Mouse (Mus musculus): ENCODE results near the gene Pla2g3.

Gene Pla2g3

GRCm38 (mm10) chr11:3487952-3488570, at the start of gene Pla2g3:
Gene Pla2g3, plus strand, starts transcription at chr11:3488284.
- no peak for DNase-seq

DNA sequence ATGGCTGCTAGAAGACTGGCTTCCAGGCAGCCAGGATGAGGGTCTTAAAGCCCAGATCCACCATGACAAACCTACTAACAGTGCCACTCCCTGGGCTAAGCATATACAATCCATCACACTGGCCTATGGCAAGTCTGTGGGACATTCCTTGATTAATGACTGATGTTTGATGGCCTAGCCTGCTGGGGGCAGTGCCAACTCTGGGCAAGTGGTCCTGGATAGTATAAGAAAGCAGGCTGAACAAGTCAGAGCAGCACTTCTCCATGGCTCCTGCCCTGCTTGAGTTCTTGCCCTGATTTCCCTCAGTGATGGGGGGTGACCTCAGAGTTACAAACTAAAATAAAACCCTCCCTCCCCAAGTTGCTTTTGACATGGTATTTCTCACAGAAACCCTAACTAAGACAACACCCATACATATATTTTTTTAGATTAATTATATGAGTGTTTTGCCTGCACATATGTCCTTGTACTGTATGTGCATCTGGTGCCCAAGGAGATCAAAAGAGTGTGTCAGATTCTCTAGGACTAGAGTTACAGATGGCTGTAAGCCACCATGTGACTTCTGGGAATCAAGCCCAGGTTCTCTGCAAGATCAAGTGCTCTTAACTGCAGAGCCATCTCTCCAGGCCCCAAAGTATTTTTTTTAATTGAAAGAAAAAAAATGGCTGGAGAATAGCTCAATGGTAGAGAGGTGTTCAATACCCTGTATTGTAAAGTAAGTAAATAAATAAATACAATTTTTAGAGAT, 46.2 kb upstream of the Pla2g3 start:
- peak; percentile 48 for DNase-seq

- DNase-seq = no peak
These were observed 45.4 kb upstream of the Pla2g3 start for GRCm38 (mm10) chr11:3442677-3443076.

- no peak for DNase-seq
These were observed 45.0 kb upstream of the Pla2g3 start for GRCm38 (mm10) chr11:3443091-3443490.

DNA sequence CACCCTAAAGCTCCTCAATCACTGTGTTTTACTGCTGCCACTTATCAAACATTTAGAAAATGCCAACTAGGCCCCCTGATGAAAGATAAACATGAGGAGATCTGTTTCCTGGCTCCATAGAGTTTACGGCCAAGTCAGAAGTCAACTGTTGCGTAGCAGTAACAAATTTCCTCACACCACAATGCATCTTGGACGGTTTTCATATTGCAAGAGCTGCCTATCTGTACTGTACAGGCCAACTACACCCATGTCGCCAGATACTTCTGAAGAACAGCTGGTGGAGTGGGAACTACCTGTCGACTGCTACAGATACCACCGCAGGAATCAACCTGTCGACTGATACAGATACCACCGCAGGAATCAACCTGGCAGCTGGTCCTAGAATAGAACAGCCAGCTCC, 43.2 kb upstream of the Pla2g3 start:
- DNase-seq = no peak

- DNase-seq = no peak
These were observed 36.4 kb upstream of the Pla2g3 start for GRCm38 (mm10) chr11:3451701-3452163.

DNA sequence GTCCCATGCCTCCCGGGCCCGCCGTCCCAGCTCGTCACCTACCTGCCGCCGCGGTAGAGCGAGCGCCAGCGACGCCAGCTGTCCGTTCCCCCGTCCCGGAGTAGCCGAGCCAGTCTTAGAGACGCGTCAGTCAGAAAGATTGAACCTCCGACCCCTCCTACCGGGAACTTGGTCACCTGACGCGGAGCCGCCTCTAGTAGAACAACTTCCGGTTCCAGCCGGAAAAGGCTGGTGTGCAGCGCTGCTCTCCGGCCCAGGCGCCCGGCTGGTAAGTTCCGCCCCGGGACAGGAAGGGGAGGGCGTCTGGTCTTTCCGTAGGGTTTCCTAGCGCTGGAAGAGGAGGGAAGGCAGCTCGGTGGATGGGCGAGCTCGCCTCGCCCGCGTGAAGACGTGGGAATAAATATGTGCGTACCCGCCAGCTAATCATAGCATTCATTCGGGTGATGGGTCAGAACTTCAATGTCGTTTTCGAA, 35.9 kb upstream of the Pla2g3 start, which contains the start of gene Rnf185:
Rnf185 (minus strand) TSS at position 197 of the 473 bp plus-strand sequence.
- DNase-seq = peak; percentile 87

GRCm38 (mm10) chr11:3452769-3453168, 35.3 kb upstream of the Pla2g3 start:
- peak; percentile 28 for DNase-seq

GRCm38 (mm10) chr11:3453467-3453866, 34.6 kb upstream of the Pla2g3 start:
- DNase-seq = peak; percentile 66

DNA sequence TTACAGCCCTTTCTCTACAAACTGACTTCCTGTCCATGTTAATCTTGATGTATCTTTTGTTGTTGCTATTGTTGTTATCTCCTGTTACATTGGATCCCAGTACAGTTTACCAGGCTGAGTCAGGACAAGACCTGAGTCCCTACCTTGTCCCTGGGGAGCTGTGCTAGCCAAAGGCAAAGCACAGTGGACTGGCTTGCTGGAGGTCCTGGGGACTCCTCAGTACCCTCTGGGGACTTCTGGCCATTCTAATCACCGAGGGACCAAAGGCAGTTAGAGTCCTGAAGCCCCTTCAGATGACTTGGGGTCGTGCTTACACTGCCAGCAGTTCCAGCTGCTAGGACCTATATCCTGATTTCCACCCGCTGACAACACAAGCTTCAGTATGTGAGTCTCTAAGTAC, 33.6 kb upstream of the Pla2g3 start:
- no peak for DNase-seq

DNA sequence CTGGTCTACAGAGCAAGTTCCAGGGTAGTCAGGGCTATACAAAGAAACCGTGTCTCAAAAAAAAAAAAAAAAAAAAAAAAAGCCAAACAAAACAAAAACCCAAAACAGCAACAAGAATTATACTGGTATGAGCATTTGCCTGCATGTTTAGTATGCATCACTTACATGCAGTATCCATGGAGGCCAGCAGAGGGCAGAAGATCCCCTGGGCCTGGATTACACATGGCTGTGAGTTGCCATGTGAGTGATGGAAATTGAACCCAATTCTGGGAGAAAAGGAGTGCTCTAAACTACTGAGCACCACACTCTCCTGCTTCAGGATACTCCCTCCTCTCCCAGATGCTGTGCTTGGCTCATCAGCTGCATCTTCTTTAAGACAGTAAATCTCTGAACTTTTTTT, 31.7 kb upstream of the Pla2g3 start:
- DNase-seq = peak; percentile 63

DNA sequence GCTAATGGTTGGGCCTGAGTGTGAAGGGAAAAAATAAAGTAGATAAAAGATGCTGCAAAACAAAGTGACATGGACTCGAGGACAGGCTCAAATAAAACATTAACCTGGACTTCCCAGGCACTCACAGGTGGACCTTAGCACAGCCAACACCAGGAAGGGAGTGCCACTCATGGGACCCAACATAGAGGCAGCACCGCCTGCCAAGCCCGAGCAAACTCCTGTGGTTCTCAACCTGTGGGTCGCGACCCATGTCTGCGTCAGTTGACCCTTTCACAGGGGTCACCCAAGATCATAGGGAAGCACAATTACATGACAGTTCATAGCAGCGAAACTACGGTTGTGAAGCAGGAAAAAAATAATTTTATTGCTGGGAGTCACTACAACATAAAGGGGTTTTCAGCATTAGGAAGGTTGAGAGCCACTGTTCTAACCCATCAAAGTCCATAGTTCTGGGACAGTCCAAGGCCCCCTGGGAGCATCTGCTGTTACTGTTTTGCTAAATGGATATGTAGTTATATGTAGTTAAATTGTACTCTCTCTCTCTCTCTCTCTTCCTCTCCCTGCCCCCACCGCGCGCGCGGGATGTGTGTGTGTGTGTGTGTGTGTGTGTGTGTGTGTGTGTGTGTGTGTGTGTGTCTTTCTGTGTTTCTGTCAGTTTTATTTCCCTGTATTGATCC, 29.5 kb upstream of the Pla2g3 start:
- no peak for DNase-seq

DNA sequence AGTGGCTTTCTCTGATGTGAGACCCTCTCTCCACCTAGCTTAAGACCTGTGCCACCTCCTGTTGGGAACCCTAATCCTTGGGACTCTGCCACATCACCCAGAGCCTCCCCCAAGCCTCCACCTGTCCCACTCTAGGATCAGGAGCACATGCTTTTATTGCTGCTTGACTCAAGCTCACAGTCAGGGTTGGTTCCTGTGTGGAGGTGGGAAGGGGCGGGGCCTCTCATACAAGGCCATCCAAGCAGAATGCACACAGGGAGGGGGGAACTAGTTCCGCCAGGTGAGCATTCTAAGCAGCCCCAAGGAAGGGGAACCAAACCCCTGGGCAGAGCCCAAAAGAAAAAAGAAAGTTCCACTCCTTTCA, 29.0 kb upstream of the Pla2g3 start:
- no peak for DNase-seq

DNA sequence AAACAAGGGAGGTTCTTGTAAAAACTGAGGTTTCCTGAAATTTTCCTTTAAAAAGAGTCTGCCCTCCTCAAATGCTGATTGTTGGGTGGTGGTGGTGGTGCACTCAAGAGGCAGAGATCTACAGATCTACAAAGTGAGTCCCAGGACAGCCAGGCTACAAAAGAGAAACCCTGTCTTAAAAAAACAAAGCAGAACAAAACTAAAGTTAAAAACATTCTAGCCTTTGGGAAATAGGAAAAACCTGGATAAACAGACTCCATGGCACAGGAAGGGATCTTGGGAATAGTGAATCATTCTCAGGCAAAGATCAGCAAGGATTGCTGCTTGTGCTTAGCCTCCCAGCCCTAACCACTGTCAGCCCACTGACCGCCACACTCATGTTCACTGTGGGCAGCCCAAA, 25.2 kb upstream of the Pla2g3 start:
- DNase-seq = no peak

DNA sequence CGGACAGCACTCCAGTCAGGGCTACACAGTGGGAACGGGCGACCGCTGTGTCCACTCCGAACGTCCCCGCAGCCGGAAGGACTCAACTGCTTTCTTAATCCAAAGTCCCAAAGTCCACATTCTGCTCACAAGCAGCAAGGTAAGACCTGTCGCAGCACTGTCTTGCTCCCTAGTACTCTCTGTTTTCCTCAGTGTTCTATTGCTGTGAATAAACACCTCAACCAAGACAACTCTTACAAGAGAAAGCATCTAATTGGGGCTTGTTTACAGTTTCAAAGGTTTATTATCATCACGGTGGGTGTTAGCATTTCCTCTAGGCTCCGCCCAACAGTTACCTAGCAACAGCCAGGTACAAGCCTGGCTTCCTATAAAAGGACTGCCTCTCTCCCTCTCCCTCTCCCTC, 16.6 kb upstream of the Pla2g3 start:
- no peak for DNase-seq

DNA sequence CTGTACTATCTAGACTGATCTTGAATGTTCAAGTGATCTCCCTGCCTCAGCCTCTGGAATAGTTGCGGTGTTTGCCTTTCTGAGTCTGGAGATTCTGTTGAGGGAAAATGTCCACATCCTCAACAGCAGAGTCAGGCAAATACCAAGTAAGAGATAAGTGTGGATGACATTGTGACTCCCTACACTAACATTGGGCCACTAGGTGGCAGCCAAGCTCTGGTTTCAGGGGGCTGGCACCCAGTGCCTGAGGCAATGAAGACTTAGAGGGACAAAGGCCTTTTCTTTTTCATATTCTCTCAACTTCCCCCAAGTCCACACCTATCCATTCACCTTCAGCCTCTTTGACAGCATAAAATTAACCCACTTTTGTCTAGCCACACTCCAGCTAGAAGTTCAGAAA, 15.6 kb upstream of the Pla2g3 start:
- peak; percentile 93 for DNase-seq

- no peak for DNase-seq
These were observed 13.5 kb upstream of the Pla2g3 start for GRCm38 (mm10) chr11:3474480-3475115.

GRCm38 (mm10) chr11:3475489-3475888, 12.6 kb upstream of the Pla2g3 start:
- no peak for DNase-seq

GRCm38 (mm10) chr11:3483980-3484642, 4.0 kb upstream of the Pla2g3 start:
- no peak for DNase-seq

DNA sequence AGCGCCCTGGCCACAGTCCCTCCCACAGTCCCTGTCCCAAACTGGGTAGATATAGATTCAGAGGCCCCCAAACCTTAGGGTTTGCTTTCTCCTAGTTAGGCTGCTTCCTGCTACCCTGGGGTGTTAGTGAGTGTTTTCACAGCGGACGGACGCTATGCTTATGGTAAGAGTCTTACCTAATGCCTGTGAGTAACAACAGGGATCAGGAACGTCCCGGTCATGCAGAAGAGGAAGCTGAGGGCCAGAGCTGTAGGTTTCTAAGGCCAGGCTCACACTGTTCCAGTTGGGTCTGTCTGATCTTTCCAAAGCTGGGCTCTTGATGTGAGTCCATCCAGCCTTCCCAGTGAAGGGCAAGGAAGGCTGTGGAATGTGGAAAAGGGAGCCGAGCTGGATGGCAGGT, 1.7 kb upstream of the Pla2g3 start:
- no peak for DNase-seq

GRCm38 (mm10) chr11:3489036-3489435, 952 bp downstream of the Pla2g3 start:
- DNase-seq = no peak

DNA sequence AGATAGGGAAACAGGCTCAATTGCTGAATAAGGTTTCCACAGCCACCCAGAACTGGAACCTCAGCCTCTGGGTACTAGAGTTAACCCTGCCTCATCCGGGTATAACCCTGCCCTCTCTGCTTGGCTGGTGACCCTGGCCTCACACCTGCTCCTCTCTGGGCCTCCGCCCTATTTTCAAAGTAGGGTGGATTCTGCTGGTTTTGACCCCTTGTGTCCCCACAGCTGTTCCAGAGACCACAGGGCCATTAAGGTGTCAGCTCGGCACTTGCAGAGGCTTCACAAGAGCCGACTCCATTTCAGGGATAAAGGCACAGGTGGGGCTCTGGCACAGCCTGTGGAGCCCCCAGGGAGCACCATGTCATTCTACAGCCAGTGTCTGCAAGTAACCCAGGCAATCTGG, 4.7 kb downstream of the Pla2g3 start:
- DNase-seq = no peak

DNA sequence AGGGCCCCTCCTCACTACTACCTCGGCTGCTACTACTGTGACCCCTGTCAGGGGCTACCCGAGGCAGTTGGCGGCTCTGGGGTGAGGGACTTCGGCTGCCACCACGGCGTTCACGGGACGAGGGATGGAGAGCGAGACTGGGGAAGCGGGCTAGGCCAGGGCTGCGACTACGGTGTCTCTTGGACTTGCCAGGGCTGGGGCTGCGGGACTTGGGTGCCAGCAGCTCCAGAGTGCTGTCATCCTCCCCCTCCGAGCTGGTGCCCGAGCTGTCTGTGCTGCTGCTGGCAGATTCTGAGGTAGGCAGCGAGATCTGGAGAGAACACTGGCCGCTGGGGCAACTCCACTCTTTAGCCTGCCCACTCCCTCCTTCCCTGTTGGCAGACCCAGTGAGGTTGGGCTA, 6.8 kb downstream of the Pla2g3 start:
- DNase-seq = no peak

All from cerebellum, adult 8-10 months (tissue).